Mouse (Mus musculus) erythroblast, embryonic 14.5 days (primary cell): ENCODE measurements around the gene Mgst2.

Experiments
- GATA1 ChIP-seq: IDR thresholded peaks from 2 replicates; pipeline ENCODE4 v1.6.1; 2012; ENCODE audit warnings: low read length, inconsistent platforms, mixed read lengths
- TAL1 ChIP-seq: IDR thresholded peaks from 3 replicates; pipeline ENCODE4 v1.6.1; 2012; ENCODE audit warnings: low read length, inconsistent platforms, mixed read lengths

- peak; percentile 49; the same call in 1 of the 2 replicates for TF ChIP-seq GATA1
- TF ChIP-seq TAL1: peak; percentile 64; the same call in 2 of the 3 replicates
Measured at GRCm38 (mm10) chr3:51688725-51689124, 28.6 kb downstream of the Mgst2 start.
